Mouse (Mus musculus): ENCODE measurements around the gene Rbks. TPM values are rescaled to one million over a fixed set of nuclear protein-coding genes. Genes with fewer than 3 reads are reported as not detected.
"Not testable (repeated sequence)": the region's sequence is repeated elsewhere in the genome, so short reads cannot be mapped to it uniquely, and the experiment has no call there.

The Rbks gene
- polyA plus RNA-seq, 2 experiments: 10.1 to 22.7 TPM

GRCm38 (mm10) chr5:31589711-31590319 is 107.6 kb downstream of the Rbks start:
- no peak overlapping the region for H3K9ac ChIP-seq (replicated peaks)
- no peaks in the 10 kb centered on the region; the same call in 1 of the 2 replicates for H3K9me3 ChIP-seq (ENCODE audit: control insufficient read depth, low read length)
- ATAC-seq (ENCODE audit: insufficient read depth): no peak
- no peak for DNase-seq (ENCODE audit: low read depth in 3 of 3, low spot score in 3 of 3)
- no peak overlapping the region for H3K4me3 ChIP-seq (ENCODE audit: insufficient read depth in 1 of 2, low read depth in 2 of 2, low read length in 2 of 2)
- no peak overlapping the region for H3K27ac ChIP-seq
- no peak overlapping the region for H3K4me2 ChIP-seq (ENCODE audit: low read depth)
- H3K4me1 ChIP-seq (replicated peaks; ENCODE audit: control insufficient read depth in 2 of 2, insufficient read depth in 2 of 2, low read length in 1 of 2): no peaks in the 10 kb centered on the region
- WGBS (ENCODE audit: insufficient replicate concordance): 81% methylated on average over 14 of the region's 14 CpGs
- no peaks in the 10 kb centered on the region for H3K36me3 ChIP-seq (replicated peaks; ENCODE audit: control insufficient read depth, insufficient read depth, low read depth)
- TF ChIP-seq EP300 (IDR thresholded peaks at IDR 0.05; ENCODE audit: low read depth) (no peak), CTCF (IDR thresholded peaks at IDR 0.05; ENCODE audit: low read depth) (no peak)
- H3K27me3 ChIP-seq (ENCODE audit: control insufficient read depth, insufficient read depth, low read length): no peaks in the 10 kb centered on the region

GRCm38 (mm10) chr5:31588672-31589071 is 108.8 kb downstream of the Rbks start:
- not testable (repeated sequence) for H3K27ac ChIP-seq; H3K4me2 ChIP-seq (ENCODE audit: low read depth); H3K9ac ChIP-seq (replicated peaks); H3K9me3 ChIP-seq (ENCODE audit: control insufficient read depth, low read length); H3K4me3 ChIP-seq (ENCODE audit: insufficient read depth in 1 of 2, low read depth in 2 of 2, low read length in 2 of 2); H3K27me3 ChIP-seq (ENCODE audit: control insufficient read depth, insufficient read depth, low read length); H3K4me1 ChIP-seq (replicated peaks; ENCODE audit: control insufficient read depth in 2 of 2, insufficient read depth in 2 of 2, low read length in 1 of 2); ATAC-seq (ENCODE audit: insufficient read depth); DNase-seq (ENCODE audit: low read depth in 3 of 3, low spot score in 3 of 3); H3K36me3 ChIP-seq (replicated peaks; ENCODE audit: control insufficient read depth, insufficient read depth, low read depth)
- WGBS (ENCODE audit: insufficient replicate concordance): 61% methylated on average over 8 of the region's 8 CpGs
- TF ChIP-seq CTCF (IDR thresholded peaks at IDR 0.05; ENCODE audit: low read depth): peak; percentile 66

- Histone ChIP-seq H3K4me1 (replicated peaks; ENCODE audit: control insufficient read depth in 2 of 2, insufficient read depth in 2 of 2, low read length in 1 of 2) (no peaks in the 10 kb centered on the region), H3K27me3 (ENCODE audit: control insufficient read depth, insufficient read depth, low read length) (no peaks in the 10 kb centered on the region), H3K4me3 (ENCODE audit: insufficient read depth in 1 of 2, low read depth in 2 of 2, low read length in 2 of 2) (no peak overlapping the region), H3K36me3 (replicated peaks; ENCODE audit: control insufficient read depth, insufficient read depth, low read depth) (no peaks in the 10 kb centered on the region), H3K4me2 (ENCODE audit: low read depth) (no peak overlapping the region), H3K27ac (no peak overlapping the region), H3K9me3 (ENCODE audit: control insufficient read depth, low read length) (no peaks in the 10 kb centered on the region; the same call in 1 of the 2 replicates), H3K9ac (replicated peaks) (no peak overlapping the region)
- ATAC-seq (ENCODE audit: insufficient read depth) (no peak), DNase-seq (ENCODE audit: low read depth in 3 of 3, low spot score in 3 of 3) (no peak)
- TF ChIP-seq CTCF (IDR thresholded peaks at IDR 0.05; ENCODE audit: low read depth) (no peak), EP300 (IDR thresholded peaks at IDR 0.05; ENCODE audit: low read depth) (no peak)
- 62% methylated on average over 2 of the region's 2 CpGs for WGBS (ENCODE audit: insufficient replicate concordance)
These were observed 109.4 kb downstream of the Rbks start for GRCm38 (mm10) chr5:31588016-31588415.

- H3K4me3 ChIP-seq (ENCODE audit: insufficient read depth in 1 of 2, low read depth in 2 of 2, low read length in 2 of 2): no peak overlapping the region
- no peaks in the 10 kb centered on the region; the same call in 1 of the 2 replicates for H3K9me3 ChIP-seq (ENCODE audit: control insufficient read depth, low read length)
- WGBS (ENCODE audit: insufficient replicate concordance): 70% methylated on average over 4 of the region's 4 CpGs
- H3K9ac ChIP-seq (replicated peaks): no peak overlapping the region
- no peak overlapping the region for H3K27ac ChIP-seq
- H3K36me3 ChIP-seq (replicated peaks; ENCODE audit: control insufficient read depth, insufficient read depth, low read depth): no peaks in the 10 kb centered on the region
- H3K27me3 ChIP-seq (ENCODE audit: control insufficient read depth, insufficient read depth, low read length): no peaks in the 10 kb centered on the region
- ATAC-seq (ENCODE audit: insufficient read depth) (no peak), DNase-seq (ENCODE audit: low read depth in 3 of 3, low spot score in 3 of 3) (no peak)
- no peaks in the 10 kb centered on the region for H3K4me1 ChIP-seq (replicated peaks; ENCODE audit: control insufficient read depth in 2 of 2, insufficient read depth in 2 of 2, low read length in 1 of 2)
- no peak overlapping the region for H3K4me2 ChIP-seq (ENCODE audit: low read depth)
- no peak for TF ChIP-seq EP300 (IDR thresholded peaks at IDR 0.05; ENCODE audit: low read depth)
- no peak for TF ChIP-seq CTCF (IDR thresholded peaks at IDR 0.05; ENCODE audit: low read depth)
These were observed 111.9 kb downstream of the Rbks start for GRCm38 (mm10) chr5:31585526-31585925.

GRCm38 (mm10) chr5:31583261-31583660 is 114.2 kb downstream of the Rbks start:
- H3K4me2 ChIP-seq (ENCODE audit: low read depth): no peak overlapping the region
- H3K36me3 ChIP-seq (replicated peaks; ENCODE audit: control insufficient read depth, insufficient read depth, low read depth): no peaks in the 10 kb centered on the region
- no peak overlapping the region for H3K4me3 ChIP-seq (ENCODE audit: insufficient read depth in 1 of 2, low read depth in 2 of 2, low read length in 2 of 2)
- no peak overlapping the region for H3K27ac ChIP-seq
- ATAC-seq (ENCODE audit: insufficient read depth) (no peak), DNase-seq (ENCODE audit: low read depth in 3 of 3, low spot score in 3 of 3) (no peak)
- no peak overlapping the region for H3K9ac ChIP-seq (replicated peaks)
- TF ChIP-seq EP300 (IDR thresholded peaks at IDR 0.05; ENCODE audit: low read depth) (no peak), CTCF (IDR thresholded peaks at IDR 0.05; ENCODE audit: low read depth) (no peak)
- 70% methylated on average over 2 of the region's 2 CpGs for WGBS (ENCODE audit: insufficient replicate concordance)
- no peaks in the 10 kb centered on the region for H3K4me1 ChIP-seq (replicated peaks; ENCODE audit: control insufficient read depth in 2 of 2, insufficient read depth in 2 of 2, low read length in 1 of 2)
- no peaks in the 10 kb centered on the region for H3K27me3 ChIP-seq (ENCODE audit: control insufficient read depth, insufficient read depth, low read length)
- H3K9me3 ChIP-seq (ENCODE audit: control insufficient read depth, low read length): no peaks in the 10 kb centered on the region

Measured in liver, embryonic 14.5 days (tissue).